Mouse (Mus musculus): ENCODE measurements at regions not wholly inside any gene's neighbourhood (a gene's known extent, or its start where the extent isn't known, plus 50 kb on each side); places are given as distances from the start of the nearest gene placed in this dataset.

DNA sequence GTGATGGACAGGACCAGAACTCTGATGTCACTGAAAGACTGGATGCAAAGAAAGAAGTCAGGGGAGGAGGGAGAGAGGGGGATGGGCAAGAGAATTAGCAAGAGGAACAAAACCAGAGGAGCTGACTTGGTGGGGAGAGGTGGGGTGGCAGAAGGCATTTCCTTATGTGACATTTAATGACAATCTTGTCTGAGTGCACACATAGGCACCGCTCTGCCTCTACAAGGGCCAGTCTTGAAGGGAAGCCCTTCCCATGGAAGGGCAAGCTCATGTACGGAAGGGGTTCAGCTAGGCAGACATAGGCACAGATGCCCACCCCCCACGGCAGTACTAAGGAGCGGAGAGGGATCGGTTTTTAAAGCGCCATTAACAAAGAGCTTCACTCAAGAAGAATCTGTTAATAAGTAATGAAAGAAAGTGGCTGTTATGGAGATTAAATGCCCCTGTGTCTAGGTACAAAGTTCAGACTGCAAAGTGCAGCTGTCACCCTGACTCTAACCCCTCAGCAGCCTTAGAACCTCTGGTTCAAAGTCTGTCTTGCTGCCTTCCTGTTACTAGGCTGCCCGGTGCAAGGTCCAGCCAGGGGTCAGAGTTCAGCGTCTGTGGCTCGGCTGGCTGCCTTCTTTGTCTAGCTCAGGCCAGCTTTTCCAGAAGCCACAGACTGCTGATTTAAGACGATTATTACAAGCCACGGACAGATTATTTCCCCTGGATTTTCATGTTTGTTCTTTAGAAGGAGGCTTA lies 80.0 kb upstream of the Nrip1 start:
- no peak for TF ChIP-seq CTCF (IDR thresholded peaks at IDR 0.05; ENCODE audit: borderline replicate concordance, insufficient read depth, low read depth, low read length)
- TF ChIP-seq POLR2A (IDR thresholded peaks at IDR 0.05; ENCODE audit: borderline replicate concordance, insufficient read depth, low read length) = no peak

All from cerebellum, adult 2 months (tissue).